Mouse (Mus musculus) CH12.LX (cell line): ENCODE results near the gene Aunip. TPM values are rescaled to one million over a fixed set of nuclear protein-coding genes. Genes with fewer than 3 reads are reported as not detected.

Experiments used
- DNase-seq: peaks from one replicate; pipeline ENCODE4 v3.0.0-alpha.2; 2013; ENCODE audit errors: extremely low read depth
- H3K27ac ChIP-seq: 2 replicates; pipeline ENCODE4 v1.5.1; 2012; ENCODE audit warnings: low read depth, mild to moderate bottlenecking, control low read depth, moderate library complexity; ENCODE audit not compliant: insufficient read depth
- H3K27me3 ChIP-seq: replicated peaks from 2 replicates; pipeline ENCODE3; 2012; ENCODE audit warnings: inconsistent platforms
- H3K36me3 ChIP-seq, 2 experiments: replicated peaks in 1 of 2; 2 replicates each; pipeline versions ENCODE3 to v1.6.1; 2012; ENCODE audit warnings: inconsistent platforms in 1 of 2, low read length in 1 of 2, mild to moderate bottlenecking in 1 of 2, mixed read lengths in 1 of 2, moderate library complexity in 1 of 2; ENCODE audit not compliant: control insufficient read depth in 1 of 2, insufficient read depth in 1 of 2
- H3K4me1 ChIP-seq, 2 experiments: 2 replicates each; pipeline ENCODE4 v1.6.1; 2012; ENCODE audit warnings: inconsistent platforms in 1 of 2, moderate library complexity in 1 of 2; ENCODE audit not compliant: insufficient read depth in 2 of 2, control insufficient read depth in 1 of 2
- H3K4me2 ChIP-seq: 2 replicates; pipeline ENCODE4 v1.6.1; 2012; ENCODE audit warnings: low read depth, mild to moderate bottlenecking, control low read depth; ENCODE audit not compliant: poor library complexity, insufficient read depth, severe bottlenecking
- H3K4me3 ChIP-seq, 3 experiments: fragments of 150-350 bp in 1 of 3; sonication (generic) in 1 of 3; replicated peaks in 1 of 3; 2 replicates each; pipeline versions ENCODE3 to v1.5.1; 2011 to 2012; ENCODE audit warnings: low read depth in 2 of 3, low read length in 2 of 3, mild to moderate bottlenecking in 2 of 3, moderate library complexity in 2 of 3, control low read depth in 1 of 3, improper control_type of control experiment in 1 of 3, inconsistent platforms in 1 of 3, mixed read lengths in 1 of 3; ENCODE audit not compliant: poor library complexity in 1 of 3
- H3K79me2 ChIP-seq: replicated peaks from 2 replicates; pipeline ENCODE4 v1.6.1; 2012; ENCODE audit warnings: mild to moderate bottlenecking, moderate library complexity; ENCODE audit not compliant: control insufficient read depth, poor library complexity, insufficient read depth, severe bottlenecking; ENCODE audit errors: extremely low read depth
- H3K9ac ChIP-seq: 2 replicates; pipeline ENCODE4 v1.6.1; 2012; ENCODE audit warnings: low read depth, mild to moderate bottlenecking, control low read depth, moderate library complexity; ENCODE audit not compliant: insufficient read depth
- H3K9me3 ChIP-seq: replicated peaks from 2 replicates; pipeline ENCODE3; 2012; ENCODE audit warnings: low read length, inconsistent platforms, mixed read lengths
- BHLHE40 ChIP-seq: IDR thresholded peaks from 2 replicates; pipeline ENCODE4 v1.6.1; 2011; ENCODE audit warnings: mild to moderate bottlenecking, low read depth, low read length, improper control_type of control experiment
- CHD1 ChIP-seq: IDR thresholded peaks from 2 replicates; pipeline ENCODE4 v1.6.1; 2012; ENCODE audit warnings: low read depth, low read length, improper control_type of control experiment, inconsistent platforms
- CHD2 ChIP-seq: IDR thresholded peaks from 2 replicates; pipeline ENCODE4 v1.6.1; 2011; ENCODE audit warnings: low read length, improper control_type of control experiment
- CTCF ChIP-seq, 2 experiments: IDR thresholded peaks in 1 of 2; conservative IDR thresholded peaks in 1 of 2; 2 replicates each; pipeline ENCODE4 v1.5.1; 2011 to 2012; ENCODE audit warnings: low read depth in 2 of 2, low read length in 2 of 2, improper control_type of control experiment in 1 of 2, inconsistent platforms in 1 of 2, mild to moderate bottlenecking in 1 of 2, moderate library complexity in 1 of 2
- E2F4 ChIP-seq: IDR thresholded peaks from 2 replicates; pipeline ENCODE4 v1.6.1; 2011; ENCODE audit warnings: low read depth, low read length, improper control_type of control experiment; ENCODE audit not compliant: insufficient replicate concordance
- ELF1 ChIP-seq: IDR thresholded peaks from 2 replicates; pipeline ENCODE4 v1.6.1; 2014; ENCODE audit warnings: low read depth, mild to moderate bottlenecking, inconsistent platforms, low read length, improper control_type of control experiment
- EP300 ChIP-seq: IDR thresholded peaks from 2 replicates; pipeline ENCODE4 v1.6.1; 2011; ENCODE audit warnings: low read length, improper control_type of control experiment
- ETS1 ChIP-seq: conservative IDR thresholded peaks from 2 replicates; pipeline ENCODE4 v1.6.1; 2012; ENCODE audit warnings: low read depth, mild to moderate bottlenecking, inconsistent platforms, low read length, improper control_type of control experiment, moderate library complexity
- GABPA ChIP-seq: IDR thresholded peaks from 2 replicates; pipeline ENCODE4 v1.6.1; 2012; ENCODE audit warnings: low read depth, low read length, improper control_type of control experiment, inconsistent platforms; ENCODE audit not compliant: insufficient replicate concordance
- HCFC1 ChIP-seq: IDR thresholded peaks from 2 replicates; pipeline ENCODE4 v1.6.1; 2012; ENCODE audit warnings: low read depth, mild to moderate bottlenecking, inconsistent platforms, low read length, improper control_type of control experiment
- IRF4 ChIP-seq: IDR thresholded peaks from 2 replicates; pipeline ENCODE4 v1.6.1; 2014; ENCODE audit warnings: low read depth, mild to moderate bottlenecking, inconsistent platforms, low read length, improper control_type of control experiment
- JUN ChIP-seq: IDR thresholded peaks from 2 replicates; pipeline ENCODE4 v1.6.1; 2011; ENCODE audit warnings: low read depth, mild to moderate bottlenecking, low read length, improper control_type of control experiment, moderate library complexity; ENCODE audit not compliant: insufficient read depth
- JUND ChIP-seq: conservative IDR thresholded peaks from 2 replicates; pipeline ENCODE4 v1.6.1; 2011; ENCODE audit warnings: low read depth, low read length, improper control_type of control experiment
- KAT2A ChIP-seq: IDR thresholded peaks from 2 replicates; pipeline ENCODE4 v1.6.1; 2012; ENCODE audit warnings: low read length, improper control_type of control experiment, inconsistent platforms; ENCODE audit not compliant: insufficient replicate concordance
- MAFK ChIP-seq: IDR thresholded peaks from 2 replicates; pipeline ENCODE4 v1.6.1; 2011; ENCODE audit warnings: low read length, improper control_type of control experiment; ENCODE audit not compliant: insufficient replicate concordance
- MAX ChIP-seq: IDR thresholded peaks from 2 replicates; pipeline ENCODE4 v1.6.1; 2011; ENCODE audit warnings: low read length, improper control_type of control experiment
- MAZ ChIP-seq: IDR thresholded peaks from 2 replicates; pipeline ENCODE4 v1.6.1; 2012; ENCODE audit warnings: low read depth, mild to moderate bottlenecking, inconsistent platforms, low read length, improper control_type of control experiment, moderate library complexity
- MEF2A ChIP-seq: IDR thresholded peaks from 2 replicates; pipeline ENCODE4 v1.6.1; 2014; ENCODE audit warnings: low read depth, mild to moderate bottlenecking, inconsistent platforms, low read length, improper control_type of control experiment, borderline replicate concordance
- MXI1 ChIP-seq: IDR thresholded peaks from 2 replicates; pipeline ENCODE4 v1.6.1; 2011; ENCODE audit warnings: mild to moderate bottlenecking, low read depth, low read length, improper control_type of control experiment
- MYC ChIP-seq: IDR thresholded peaks from 2 replicates; pipeline ENCODE4 v1.6.1; 2011; ENCODE audit warnings: low read depth, mild to moderate bottlenecking, improper control_type of control experiment, low read length
- NELFE ChIP-seq: IDR thresholded peaks from 2 replicates; pipeline ENCODE4 v1.6.1; 2011; ENCODE audit warnings: low read depth, low read length, improper control_type of control experiment
- NRF1 ChIP-seq: IDR thresholded peaks from 2 replicates; pipeline ENCODE4 v1.6.1; 2014; ENCODE audit warnings: low read depth, mild to moderate bottlenecking, inconsistent platforms, low read length, improper control_type of control experiment, moderate library complexity
- PAX5 ChIP-seq: IDR thresholded peaks from 2 replicates; pipeline ENCODE4 v1.6.1; 2012; ENCODE audit warnings: low read length, inconsistent platforms, mixed read lengths
- POLR2A ChIP-seq: IDR thresholded peaks from 2 replicates; pipeline ENCODE4 v1.6.1; 2011; ENCODE audit warnings: low read depth, mild to moderate bottlenecking, improper control_type of control experiment, low read length
- POLR2AphosphoS2 ChIP-seq: IDR thresholded peaks from 2 replicates; pipeline ENCODE4 v1.6.1; 2011; ENCODE audit warnings: low read depth, low read length, improper control_type of control experiment
- RAD21 ChIP-seq: IDR thresholded peaks from 2 replicates; pipeline ENCODE4 v1.6.1; 2011; ENCODE audit warnings: low read depth, mild to moderate bottlenecking, low read length, improper control_type of control experiment, moderate library complexity
- RCOR1 ChIP-seq: conservative IDR thresholded peaks from 2 replicates; pipeline ENCODE4 v1.6.1; 2012; ENCODE audit warnings: low read depth, mild to moderate bottlenecking, inconsistent platforms, low read length, improper control_type of control experiment
- SIN3A ChIP-seq: IDR thresholded peaks from 2 replicates; pipeline ENCODE4 v1.6.1; 2012; ENCODE audit warnings: low read length, improper control_type of control experiment, inconsistent platforms
- SMC3 ChIP-seq: IDR thresholded peaks from 2 replicates; pipeline ENCODE4 v1.6.1; 2011; ENCODE audit warnings: low read depth, low read length, improper control_type of control experiment
- TBP ChIP-seq: conservative IDR thresholded peaks from 2 replicates; pipeline ENCODE4 v1.6.1; 2011; ENCODE audit warnings: low read depth, low read length, improper control_type of control experiment
- TCF12 ChIP-seq: IDR thresholded peaks from 2 replicates; pipeline ENCODE4 v1.6.1; 2014; ENCODE audit warnings: low read depth, mild to moderate bottlenecking, inconsistent platforms, low read length, improper control_type of control experiment
- UBTF ChIP-seq: IDR thresholded peaks from 2 replicates; pipeline ENCODE4 v1.6.1; 2012; ENCODE audit warnings: low read depth, mild to moderate bottlenecking, inconsistent platforms, low read length, improper control_type of control experiment, moderate library complexity
- USF1 ChIP-seq: IDR thresholded peaks from 2 replicates; pipeline ENCODE4 v1.6.1; 2014; ENCODE audit warnings: low read depth, mild to moderate bottlenecking, inconsistent platforms, low read length, improper control_type of control experiment
- USF2 ChIP-seq: conservative IDR thresholded peaks from 2 replicates; pipeline ENCODE4 v1.6.1; 2011; ENCODE audit warnings: low read depth, low read length, improper control_type of control experiment
- ZC3H11A ChIP-seq: IDR thresholded peaks from 2 replicates; pipeline ENCODE4 v1.6.1; 2012; ENCODE audit warnings: low read depth, mild to moderate bottlenecking, inconsistent platforms, low read length, improper control_type of control experiment
- ZKSCAN1 ChIP-seq: IDR thresholded peaks from 2 replicates; pipeline ENCODE4 v1.6.1; 2012; ENCODE audit warnings: low read depth, inconsistent platforms, low read length, improper control_type of control experiment, borderline replicate concordance
- ZMIZ1 ChIP-seq: IDR thresholded peaks from 2 replicates; pipeline ENCODE4 v1.6.1; 2012; ENCODE audit warnings: low read depth, mild to moderate bottlenecking, inconsistent platforms, low read length, improper control_type of control experiment
- ZNF384 ChIP-seq: IDR thresholded peaks from 2 replicates; pipeline ENCODE4 v1.6.1; 2012; ENCODE audit warnings: low read depth, low read length, improper control_type of control experiment, inconsistent platforms
- dilution Hi-C: fragments of 300-500 bp; cut with MboI; formaldehyde crosslinking; loops from 2 replicates; pipeline ENCODE4 v1.14.3; 2020; ENCODE audit warnings: low sequenced_read_pairs; ENCODE audit not compliant: extremely low pct_unique_long_range_greater_than_20kb, extremely low pct_ligation_motif_present
- in situ Hi-C: fragments of 300-500 bp; cut with MboI; formaldehyde crosslinking; loops from 3 replicates; pipeline ENCODE4 v1.14.3; 2019; ENCODE audit warnings: low sequenced_read_pairs, low pct_ligation_motif_present, low pct_unique_long_range_greater_than_20kb, mixed read lengths
- polyA plus RNA-seq: library from polyadenylated mRNA; unstranded; fragments of >175 nt; gene quantifications from 2 replicates; pipeline ENCODE4 v1.2.1, GENCODE M21; 2012; ENCODE audit warnings: low read depth; ENCODE audit not compliant: insufficient read length
- total RNA-seq, 2 experiments: library from RNA; depleted of rRNA; stranded (reverse); fragments of 300-350 nt in 1 of 2; fragments of >200 nt in 1 of 2; gene quantifications; 2 replicates each; pipeline ENCODE4 v1.2.3; 2012 to 2014

The Aunip gene
- total and polyA plus RNA-seq, 3 experiments = 11.5 to 14.9 (median 11.7) TPM

- H3K4me3 ChIP-seq = no peak overlapping the region
- dilution Hi-C loops = no loop called here
Measured at GRCm38 (mm10) chr4:134478031-134478430, 32.8 kb upstream of the Aunip start.

GRCm38 (mm10) chr4:134479839-134480238, 31.0 kb upstream of the Aunip start:
- dilution Hi-C loops (no loop called here), in situ Hi-C loops (loop anchor here (5.0 to 25.0 kb wide), 2 partner anchors 83 to 218 kb away; partner anchors contain the start of genes Grrp1 and Pafah2)
- no peak for TF ChIP-seq EP300
- no peak for TF ChIP-seq CHD1
- no peak for TF ChIP-seq HCFC1
- no peak for TF ChIP-seq USF2
- no peak for TF ChIP-seq E2F4
- TF ChIP-seq ZNF384 = no peak
- TF ChIP-seq BHLHE40 = no peak
- no peak for TF ChIP-seq MAX
- no peak for TF ChIP-seq POLR2A
- TF ChIP-seq PAX5 = no peak
- TF ChIP-seq ZMIZ1 = no peak
- no peak for TF ChIP-seq MAZ
- TF ChIP-seq TBP = no peak
- peaks cover 7 to 15% of the 10 kb centered on the region in 2 experiments; a peak in 3 of 4 replicates for H3K4me1 ChIP-seq
- H3K9me3 ChIP-seq = no peaks in the 10 kb centered on the region
- DNase-seq = no peak
- H3K4me3 ChIP-seq = no peak overlapping the region
- peaks cover 0 to under 1% of the 10 kb centered on the region in 2 experiments for H3K36me3 ChIP-seq
- no peak overlapping the region for H3K9ac ChIP-seq
- no peaks in the 10 kb centered on the region for H3K79me2 ChIP-seq
- no peak overlapping the region for H3K27ac ChIP-seq
- H3K4me2 ChIP-seq = no peak overlapping the region
- H3K27me3 ChIP-seq = peaks cover 44% of the 10 kb centered on the region

More at GRCm38 (mm10) chr4:134478031-134478430, 32.8 kb upstream of the Aunip start:
- peak; percentile 80 for DNase-seq
- H3K9ac ChIP-seq = no peak overlapping the region
- H3K27ac ChIP-seq = no peak overlapping the region
- H3K27me3 ChIP-seq = peaks cover 30% of the 10 kb centered on the region
- H3K4me2 ChIP-seq = no peak overlapping the region
- peak; percentile 76 for TF ChIP-seq IRF4
- no peak for TF ChIP-seq POLR2AphosphoS2
- peak; percentile 38; the same call in 1 of the 2 replicates for TF ChIP-seq MEF2A
- no peak for TF ChIP-seq MAZ
- TF ChIP-seq TBP = no peak
- TF ChIP-seq TCF12 = peak; percentile 44; the same call in 1 of the 2 replicates
- TF ChIP-seq PAX5 = no peak
- TF ChIP-seq JUND = no peak
- no peak for TF ChIP-seq CHD1
- TF ChIP-seq HCFC1 = peak; percentile 62
- TF ChIP-seq SMC3 = peak; percentile 91
- no peak for TF ChIP-seq ETS1
- TF ChIP-seq MAX = peak; percentile 49; the same call in 1 of the 2 replicates
- TF ChIP-seq NRF1 = 0 out of 2 replicates have a peak, but pooled peaks have one; percentile 28
- TF ChIP-seq KAT2A = 0 out of 2 replicates have a peak, but pooled peaks have one; percentile 10
- TF ChIP-seq UBTF = no peak
- peak; percentile 43 for TF ChIP-seq ZC3H11A
- TF ChIP-seq USF1 = no peak
- no peak for TF ChIP-seq USF2
- TF ChIP-seq RAD21 = peak; percentile 91
- TF ChIP-seq MYC = peak; percentile 34; the same call in 1 of the 2 replicates
- TF ChIP-seq BHLHE40 = peak; percentile 36; the same call in 1 of the 2 replicates
- no peak for TF ChIP-seq ZKSCAN1
- no peak for TF ChIP-seq MAFK
- 0 out of 2 replicates have a peak, but pooled peaks have one; percentile 9 for TF ChIP-seq ZNF384
- no peak for TF ChIP-seq POLR2A
- no peak for TF ChIP-seq EP300
- 0 out of 2 replicates have a peak, but pooled peaks have one; percentile 39 for TF ChIP-seq SIN3A
- TF ChIP-seq MXI1 = peak; percentile 55
- peak; percentile 84; the same call in 1 of the 2 replicates for TF ChIP-seq NELFE
- TF ChIP-seq GABPA = no peak
- no peak for TF ChIP-seq ZMIZ1
- peak; percentile 37; the same call in 1 of the 2 replicates for TF ChIP-seq ELF1
- TF ChIP-seq JUN = no peak
- TF ChIP-seq RCOR1 = peak; percentile 35; the same call in 1 of the 2 replicates
- no peak for TF ChIP-seq CHD2
- TF ChIP-seq E2F4 = no peak
- TF ChIP-seq CTCF (conservative IDR thresholded peaks at IDR 0.05 in 1 of 2, IDR thresholded peaks at IDR 0.05 in 1 of 2; ENCODE audit: low read depth in 2 of 2, low read length in 2 of 2) = peak; percentile 73 to 100
- peaks cover 7 to 15% of the 10 kb centered on the region in 2 experiments; a peak in 3 of 4 replicates for H3K4me1 ChIP-seq
- in situ Hi-C loops = loop anchor here (5.0 to 25.0 kb wide), 2 partner anchors 81 to 216 kb away; partner anchors contain the start of genes Grrp1 and Pafah2
- H3K36me3 ChIP-seq = peaks cover 2 to 5% of the 10 kb centered on the region in 2 experiments
- no peaks in the 10 kb centered on the region for H3K9me3 ChIP-seq
- no peaks in the 10 kb centered on the region for H3K79me2 ChIP-seq
